Mouse (Mus musculus) hindbrain, postnatal 0 days (tissue): ENCODE results near the gene Gas6. TPM values are rescaled to one million over a fixed set of nuclear protein-coding genes. Genes with fewer than 3 reads are reported as not detected.

Experiments
- ATAC-seq: fragments of 200-750 bp; cut with Nextera tagmentation; 2 replicates; pipeline ENCODE4 v1.8.0; 2017; ENCODE audit warnings: mild to moderate bottlenecking, moderate TSS enrichment, moderate library complexity
- DNase-seq: peaks from one replicate; pipeline ENCODE4 v3.0.0-alpha.2; 2015; ENCODE audit warnings: low spot score
- H3K27ac ChIP-seq: fragments of 300-500 bp; sonication (generic); 2 replicates; pipeline ENCODE4 v1.5.1; 2014; ENCODE audit warnings: mild to moderate bottlenecking
- H3K27me3 ChIP-seq: fragments of 300-500 bp; sonication (generic); 2 replicates; pipeline ENCODE4 v1.6.1; 2014; ENCODE audit warnings: low read length, mixed read lengths; ENCODE audit not compliant: insufficient read depth
- H3K36me3 ChIP-seq: fragments of 300-500 bp; sonication (generic); 2 replicates; pipeline ENCODE4 v1.6.1; 2014; ENCODE audit warnings: low read length, mixed read lengths; ENCODE audit not compliant: insufficient read depth
- H3K4me1 ChIP-seq: fragments of 300-500 bp; sonication (generic); 2 replicates; pipeline ENCODE4 v1.6.1; 2014; ENCODE audit warnings: antibody characterized with exemption, low read length, mixed read lengths; ENCODE audit not compliant: insufficient read depth
- H3K4me2 ChIP-seq: fragments of 300-500 bp; sonication (generic); 2 replicates; pipeline ENCODE4 v1.6.1; 2014; ENCODE audit warnings: low read depth, mild to moderate bottlenecking, low read length, moderate library complexity, mixed read lengths
- H3K4me3 ChIP-seq: fragments of 300-500 bp; sonication (generic); 2 replicates; pipeline ENCODE4 v1.5.1; 2014; ENCODE audit warnings: low read length
- H3K9ac ChIP-seq: fragments of 300-500 bp; sonication (generic); replicated peaks from 2 replicates; pipeline ENCODE4 v1.6.1; 2014; ENCODE audit warnings: mild to moderate bottlenecking, low read length, moderate library complexity, mixed read lengths
- H3K9me3 ChIP-seq: fragments of 300-500 bp; sonication (generic); 2 replicates; pipeline ENCODE4 v1.6.1; 2016; ENCODE audit warnings: low read length, mixed read lengths
- CTCF ChIP-seq: IDR thresholded peaks from 2 replicates; pipeline ENCODE4 v1.5.1; 2016; ENCODE audit warnings: antibody characterized with exemption, control low read depth, low read depth
- WGBS: fragments of 180-500 bp; shearing (Covaris S2); extraction: QIAGEN DNeasy Blood & Tissue Kit; methylation state at CpG from one replicate; pipeline ENCODE4 v1.1.7; 2014; 5-methylcytosine and 5-hydroxymethylcytosine counted together
- polyA plus RNA-seq: library from polyadenylated mRNA; unstranded; fragments of >200 nt; fragmentation: Nextera tagmentation; extraction: Ambion mirVana; gene quantifications from 2 replicates; pipeline ENCODE4 v1.2.1, GENCODE M21; 2015
- total RNA-seq: library from RNA; depleted of rRNA; stranded (reverse); fragments of >200 nt; gene quantifications from 2 replicates; pipeline ENCODE4 v1.2.3, GENCODE M21; 2014; rRNA removed

Gene Gas6
- total and polyA plus RNA-seq, 2 experiments from 2014 or later, result 78.4 to 89.0 TPM

DNA sequence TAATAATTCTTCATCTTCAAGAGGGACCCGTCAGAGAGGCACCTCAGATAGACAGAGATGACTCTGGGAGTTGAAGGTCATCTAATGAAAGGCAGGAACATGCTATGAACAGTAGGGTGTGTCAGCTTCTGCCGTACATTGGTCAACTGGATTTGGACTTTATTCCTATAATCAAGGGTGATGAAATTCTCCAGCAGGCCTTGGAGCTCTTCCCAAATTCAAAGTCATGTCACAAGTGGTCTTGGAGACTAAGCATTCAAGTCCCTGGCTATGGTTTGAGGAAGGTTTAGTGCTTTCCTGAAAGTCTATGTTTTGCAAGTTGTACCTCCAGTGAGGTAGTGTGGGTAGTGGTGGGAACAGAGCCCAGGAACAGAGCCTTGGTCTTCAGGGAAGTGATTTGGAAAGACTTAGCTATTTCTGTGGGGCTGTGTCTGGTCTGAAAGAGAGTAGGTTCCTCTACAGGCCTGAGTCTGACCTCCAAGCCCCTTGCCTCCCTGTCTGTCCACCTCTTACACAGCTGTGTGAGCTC lies 75.1 kb downstream of the Gas6 start:
- no peak for ATAC-seq
- Histone ChIP-seq H3K4me3 (no peak overlapping the region), H3K9me3 (no peaks in the 10 kb centered on the region), H3K9ac (no peak overlapping the region), H3K4me1 (no peaks in the 10 kb centered on the region), H3K27ac (no peak overlapping the region), H3K27me3 (no peaks in the 10 kb centered on the region), H3K4me2 (no peak overlapping the region), H3K36me3 (no peaks in the 10 kb centered on the region)
- DNase-seq, result no peak
- TF ChIP-seq CTCF, result no peak
- WGBS, result 71% methylated on average over 2 of the region's 2 CpGs

DNA sequence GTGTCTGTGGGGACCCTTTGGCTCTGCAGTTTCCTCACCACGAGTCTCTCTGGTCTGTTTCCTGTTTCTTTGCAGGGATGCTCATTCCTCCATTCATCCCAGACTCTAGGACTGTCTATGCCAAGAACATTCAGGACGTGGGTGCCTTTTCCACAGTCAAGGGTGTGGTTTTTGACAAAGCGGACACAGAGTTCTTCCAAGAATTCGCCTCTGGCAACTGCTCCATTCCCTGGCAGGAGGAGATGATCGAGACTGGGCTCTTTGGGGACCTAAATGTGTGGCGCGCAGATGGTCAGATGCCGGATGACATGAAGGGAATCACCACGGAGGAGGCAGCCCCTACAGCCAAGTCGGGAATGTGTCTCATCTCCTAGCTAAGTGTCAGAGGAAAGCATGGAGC lies 78.4 kb downstream of the Gas6 start:
- no peak overlapping the region for H3K9ac ChIP-seq
- H3K9me3 ChIP-seq, result no peaks in the 10 kb centered on the region
- no peak overlapping the region for H3K4me3 ChIP-seq
- no peaks in the 10 kb centered on the region for H3K36me3 ChIP-seq
- no peak overlapping the region for H3K4me2 ChIP-seq
- ATAC-seq (no peak), DNase-seq (no peak)
- WGBS, result 57% methylated on average over 10 of the region's 10 CpGs
- H3K4me1 ChIP-seq, result no peaks in the 10 kb centered on the region
- H3K27ac ChIP-seq, result no peak overlapping the region
- H3K27me3 ChIP-seq, result no peaks in the 10 kb centered on the region
- TF ChIP-seq CTCF, result no peak

Other genes starting within 250 kb of the Gas6 start
- gene Adprhl1, start 240.3 kb downstream of the Gas6 start, total RNA-seq, result 2.3 TPM in 1 of 2 replicates, not detected in the other
- 0.14 and 0.50 TPM in 2 replicates for gene Adprhl1, start 240.3 kb downstream of the Gas6 start, polyA plus RNA-seq
- 27.3 and 33.8 TPM in 2 replicates for gene Dcun1d2, start 206.4 kb downstream of the Gas6 start, total RNA-seq
- 24.9 and 25.1 TPM in 2 replicates for gene Dcun1d2, start 206.4 kb downstream of the Gas6 start, polyA plus RNA-seq
- gene Tmco3, start 206.3 kb downstream of the Gas6 start, total RNA-seq, result 30.9 and 31.3 TPM in 2 replicates
- gene Tmco3, start 206.3 kb downstream of the Gas6 start, polyA plus RNA-seq, result 31.8 and 33.5 TPM in 2 replicates
- 66.3 and 74.1 TPM in 2 replicates for gene Tfdp1, start 155.7 kb downstream of the Gas6 start, total RNA-seq
- 85.1 and 86.2 TPM in 2 replicates for gene Tfdp1, start 155.7 kb downstream of the Gas6 start, polyA plus RNA-seq
- not detected in 2 replicates for gene Atp4b, start 97.7 kb downstream of the Gas6 start, total RNA-seq
- not detected in 2 replicates for gene Atp4b, start 97.7 kb downstream of the Gas6 start, polyA plus RNA-seq
- gene Grk1, start 89.4 kb downstream of the Gas6 start, total RNA-seq, result not detected in 2 replicates
- not detected in 2 replicates for gene Grk1, start 89.4 kb downstream of the Gas6 start, polyA plus RNA-seq
- gene Tmem255b, start 59.3 kb downstream of the Gas6 start, total RNA-seq, result 1.6 and 5.9 TPM in 2 replicates
- 4.3 and 4.6 TPM in 2 replicates for gene Tmem255b, start 59.3 kb downstream of the Gas6 start, polyA plus RNA-seq
- gene 1700029H14Rik, start 68.0 kb upstream of the Gas6 start, total RNA-seq, result 2.8 TPM in 1 of 2 replicates, not detected in the other
- gene 1700029H14Rik, start 68.0 kb upstream of the Gas6 start, polyA plus RNA-seq, result 0.30 and 0.57 TPM in 2 replicates
- gene Rasa3, start 183.1 kb upstream of the Gas6 start, total RNA-seq, result 84.7 and 85.2 TPM in 2 replicates
- gene Rasa3, start 183.1 kb upstream of the Gas6 start, polyA plus RNA-seq, result 29.4 and 33.5 TPM in 2 replicates
- 0.54 and 0.84 TPM in 2 replicates for gene Cfap97d2, start 211.4 kb upstream of the Gas6 start, total RNA-seq
- gene Cfap97d2, start 211.4 kb upstream of the Gas6 start, polyA plus RNA-seq, result 1.8 TPM in 2 replicates